Mouse (Mus musculus) stomach, postnatal 0 days (tissue): ENCODE results near the gene Tnpo3.

Experiments used
- CTCF ChIP-seq: IDR thresholded peaks from 2 replicates; pipeline ENCODE4 v1.5.1; 2016; ENCODE audit warnings: antibody characterized with exemption, low read depth, mild to moderate bottlenecking, moderate library complexity
- EP300 ChIP-seq: optimal IDR thresholded peaks from 2 replicates; pipeline ENCODE3; 2016; ENCODE audit warnings: antibody characterized with exemption

GRCm38 (mm10) chr6:29497791-29498190 lies 111.9 kb downstream of the Tnpo3 start:
- TF ChIP-seq CTCF (no peak), EP300 (no peak)
